In genomic region chr12:77799134-77799770, GRCm38 (mm10) we compare ENCODE assay signal across 15 mouse cellular contexts.
DNase-seq lines count a peak whose midpoint lies in the region; ATAC-seq and TF ChIP-seq lines count a peak whose summit lies in the region.
"Had no signal": no experiment of that assay in that cellular context is flagged by ENCODE, and none has a peak within 500 bp of the region (broad histone marks: within the 10 kb centered on the region; RNA-seq: fewer than 3 reads in every experiment).

No protein-coding gene starts in this region.

- ATAC-seq in kidney, embryonic 15.5 days (replicated peaks; ENCODE audit: low FRiP score) = no peak
- no peak for ATAC-seq in forebrain, embryonic 12.5 days (ENCODE audit: low FRiP score)
- peak; percentile 43 for ATAC-seq in forebrain, postnatal 0 days
- no peak for ATAC-seq in midbrain, postnatal 0 days (ENCODE audit: low FRiP score)

- DNase-seq in kidney, postnatal 14 days = peak; percentile 23
- peak; percentile 52 for DNase-seq in forebrain, postnatal 0 days
- peak; percentile 36 for DNase-seq in midbrain, postnatal 0 days (ENCODE audit: low spot score)
- no peak for DNase-seq in layer of hippocampus, adult 18-20 months (ENCODE audit: low spot score in 2 of 2)
- DNase-seq in right cerebral cortex, postnatal 14 days = no peak
- DNase-seq: adrenal gland, postnatal 36 days; gastrocnemius, postnatal 14 days; heart, adult 2 months; kidney, adult 18-20 months; liver, embryonic 13.5 days had no signal

- 0 out of 2 replicates have a peak, but pooled peaks cover 3% of the 10 kb centered on the region for H3K27me3 ChIP-seq in kidney, embryonic 15.5 days
- no peaks in the 10 kb centered on the region for H3K27me3 ChIP-seq in forebrain, embryonic 12.5 days
- H3K27me3 ChIP-seq in forebrain, postnatal 0 days (ENCODE audit: insufficient read depth, low read length) = no peaks in the 10 kb centered on the region
- no peaks in the 10 kb centered on the region for H3K27me3 ChIP-seq in midbrain, postnatal 0 days (ENCODE audit: insufficient read depth, low read length)
- H3K27me3 ChIP-seq: limb, embryonic 12.5 days; liver, embryonic 13.5 days had no signal

- no peak overlapping the region for H3K27ac ChIP-seq in kidney, embryonic 15.5 days
- peak overlapping the region; percentile 6; the same call in 1 of the 2 replicates for H3K27ac ChIP-seq in forebrain, embryonic 12.5 days
- no peak overlapping the region for H3K27ac ChIP-seq in forebrain, postnatal 0 days (ENCODE audit: low read depth, low read length)
- 0 out of 2 replicates have a peak overlapping the region, but pooled peaks have one; percentile 18 for H3K27ac ChIP-seq in midbrain, postnatal 0 days (ENCODE audit: low read depth, low read length)
- H3K27ac ChIP-seq: embryonic facial prominence, embryonic 10.5 days; heart, adult 2 months; limb, embryonic 12.5 days; liver, embryonic 13.5 days had no signal

- no peaks in the 10 kb centered on the region for H3K36me3 ChIP-seq in kidney, embryonic 15.5 days
- no peaks in the 10 kb centered on the region for H3K36me3 ChIP-seq in forebrain, embryonic 12.5 days (replicated peaks)
- no peaks in the 10 kb centered on the region for H3K36me3 ChIP-seq in forebrain, postnatal 0 days (ENCODE audit: insufficient read depth)
- H3K36me3 ChIP-seq in midbrain, postnatal 0 days (ENCODE audit: insufficient read depth, low read length) = no peaks in the 10 kb centered on the region
- H3K36me3 ChIP-seq: embryonic facial prominence, embryonic 10.5 days; limb, embryonic 12.5 days; liver, embryonic 13.5 days had no signal

- no peak overlapping the region for H3K9ac ChIP-seq in kidney, embryonic 15.5 days
- no peak overlapping the region for H3K9ac ChIP-seq in forebrain, embryonic 12.5 days
- no peak overlapping the region for H3K9ac ChIP-seq in forebrain, postnatal 0 days
- H3K9ac ChIP-seq in midbrain, postnatal 0 days (replicated peaks; ENCODE audit: low read length, poor library complexity, severe bottlenecking) = no peak overlapping the region; the same call in 1 of the 2 replicates
- H3K9ac ChIP-seq: limb, embryonic 12.5 days; liver, embryonic 13.5 days had no signal

- 0 out of 2 replicates have a peak, but pooled peaks cover 4% of the 10 kb centered on the region for H3K4me1 ChIP-seq in kidney, embryonic 15.5 days
- peaks cover 17% of the 10 kb centered on the region for H3K4me1 ChIP-seq in forebrain, embryonic 12.5 days
- H3K4me1 ChIP-seq in forebrain, postnatal 0 days (ENCODE audit: insufficient read depth) = 0 out of 2 replicates have a peak, but pooled peaks cover 6% of the 10 kb centered on the region
- H3K4me1 ChIP-seq in midbrain, postnatal 0 days (ENCODE audit: insufficient read depth, low read length) = peaks cover 7% of the 10 kb centered on the region; the same call in 1 of the 2 replicates
- H3K4me1 ChIP-seq: limb, embryonic 12.5 days; liver, embryonic 13.5 days had no signal

- no peak overlapping the region for H3K4me3 ChIP-seq in kidney, embryonic 15.5 days (replicated peaks)
- H3K4me3 ChIP-seq in forebrain, embryonic 12.5 days (replicated peaks) = no peak overlapping the region
- H3K4me3 ChIP-seq in forebrain, postnatal 0 days (ENCODE audit: low read depth, low read length) = no peak overlapping the region
- H3K4me3 ChIP-seq in midbrain, postnatal 0 days (ENCODE audit: low read depth, low read length) = no peak overlapping the region
- H3K4me3 ChIP-seq: embryonic facial prominence, embryonic 10.5 days; heart, adult 2 months; limb, embryonic 12.5 days; liver, embryonic 13.5 days; myocyte had no signal

- no peak overlapping the region for H3K4me2 ChIP-seq in kidney, embryonic 15.5 days
- H3K4me2 ChIP-seq in forebrain, embryonic 12.5 days = 0 out of 2 replicates have a peak overlapping the region, but pooled peaks have one; percentile 1
- H3K4me2 ChIP-seq in forebrain, postnatal 0 days (ENCODE audit: low read depth) = peak overlapping the region; percentile 18
- no peak overlapping the region for H3K4me2 ChIP-seq in midbrain, postnatal 0 days (ENCODE audit: low read depth, low read length, poor library complexity, severe bottlenecking)
- H3K4me2 ChIP-seq: limb, embryonic 12.5 days; liver, embryonic 13.5 days had no signal

- TF ChIP-seq CTCF in forebrain, postnatal 0 days (IDR thresholded peaks at IDR 0.05; ENCODE audit: low read depth) = no peak
- no peak for TF ChIP-seq CTCF in midbrain, postnatal 0 days (IDR thresholded peaks at IDR 0.05)

- 57% methylated on average over 12 of the region's 12 CpGs for WGBS in kidney, embryonic 15.5 days
- WGBS in forebrain, embryonic 12.5 days = 42% methylated on average over 12 of the region's 12 CpGs
- WGBS in forebrain, postnatal 0 days = 21% methylated on average over 12 of the region's 12 CpGs
- WGBS in midbrain, postnatal 0 days = 30% methylated on average over 12 of the region's 12 CpGs

- no peaks in the 10 kb centered on the region for H3K9me3 ChIP-seq in kidney, embryonic 15.5 days (replicated peaks)
- no peaks in the 10 kb centered on the region for H3K9me3 ChIP-seq in forebrain, embryonic 12.5 days
- H3K9me3 ChIP-seq in forebrain, postnatal 0 days (ENCODE audit: low read length) = no peaks in the 10 kb centered on the region
- no peaks in the 10 kb centered on the region for H3K9me3 ChIP-seq in midbrain, postnatal 0 days (ENCODE audit: low read length)
- H3K9me3 ChIP-seq: embryonic facial prominence, embryonic 10.5 days; limb, embryonic 12.5 days; liver, embryonic 13.5 days had no signal

Comparison
In these comparisons a context has a peak if more than half of its experiments do, and no peak if none do; other contexts are left out.
1. H3K27ac ChIP-seq: peak in forebrain, embryonic 12.5 days (single experiment) and midbrain, postnatal 0 days (single experiment); none in kidney, embryonic 15.5 days (single experiment) and forebrain, postnatal 0 days (single experiment).
2. DNase-seq: peak in kidney, postnatal 14 days (single experiment), forebrain, postnatal 0 days (single experiment) and midbrain, postnatal 0 days (single experiment); none in layer of hippocampus, adult 18-20 months (0 of 2) and right cerebral cortex, postnatal 14 days (single experiment).
3. H3K4me2 ChIP-seq: peak in forebrain, embryonic 12.5 days (single experiment) and forebrain, postnatal 0 days (single experiment); none in kidney, embryonic 15.5 days (single experiment) and midbrain, postnatal 0 days (single experiment).